Mouse (Mus musculus) cerebellum, adult 2 months (tissue): ENCODE results near the gene Map6.

Experiments used
- CTCF ChIP-seq: fragments of 200-500 bp; IDR thresholded peaks from 2 replicates; pipeline ENCODE4 v1.5.1; 2011; ENCODE audit warnings: low read depth, mild to moderate bottlenecking, control low read depth, low read length, moderate library complexity, borderline replicate concordance; ENCODE audit not compliant: insufficient read depth
- POLR2A ChIP-seq: fragments of 200-500 bp; IDR thresholded peaks from 2 replicates; pipeline ENCODE4 v1.6.1; 2011; ENCODE audit warnings: low read length, control low read depth, borderline replicate concordance; ENCODE audit not compliant: insufficient read depth

DNA sequence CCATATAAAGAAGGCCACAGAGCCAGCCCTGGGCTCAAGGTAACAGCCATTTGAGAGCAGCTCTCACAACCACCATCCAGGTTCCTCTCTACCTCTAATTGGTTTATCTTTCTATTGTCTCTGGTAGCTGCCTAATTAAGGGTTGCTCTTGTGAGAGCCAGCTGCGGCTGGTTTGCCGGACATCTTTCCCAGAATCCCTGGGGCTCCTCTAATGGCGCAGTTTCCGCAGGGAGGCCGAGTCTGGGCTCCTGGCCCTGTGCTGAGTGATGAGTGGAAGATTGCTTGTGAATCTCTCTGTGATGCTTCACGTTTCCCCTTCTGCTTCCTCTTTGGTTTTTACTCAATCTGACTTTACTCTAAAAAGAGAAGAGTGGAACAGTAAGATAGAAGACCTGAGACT, 36.8 kb downstream of the Map6 start:
- TF ChIP-seq POLR2A, result no peak
- no peak for TF ChIP-seq CTCF
